Mouse (Mus musculus) mouse trophoblast stem cell (cell line): ENCODE data around the gene Gm6880.
"Not testable (repeated sequence)": the region's sequence is repeated elsewhere in the genome, so short reads cannot be mapped to it uniquely, and the experiment has no call there.

Experiments used
- in situ Hi-C, 2 experiments: fragments of 300-500 bp; cut with MseI, MboI; formaldehyde crosslinking; loops; 2 replicates in 1 of 2; 3 replicates in 1 of 2; pipeline ENCODE4 v1.15.1; 2025

The Gm6880 gene

DNA sequence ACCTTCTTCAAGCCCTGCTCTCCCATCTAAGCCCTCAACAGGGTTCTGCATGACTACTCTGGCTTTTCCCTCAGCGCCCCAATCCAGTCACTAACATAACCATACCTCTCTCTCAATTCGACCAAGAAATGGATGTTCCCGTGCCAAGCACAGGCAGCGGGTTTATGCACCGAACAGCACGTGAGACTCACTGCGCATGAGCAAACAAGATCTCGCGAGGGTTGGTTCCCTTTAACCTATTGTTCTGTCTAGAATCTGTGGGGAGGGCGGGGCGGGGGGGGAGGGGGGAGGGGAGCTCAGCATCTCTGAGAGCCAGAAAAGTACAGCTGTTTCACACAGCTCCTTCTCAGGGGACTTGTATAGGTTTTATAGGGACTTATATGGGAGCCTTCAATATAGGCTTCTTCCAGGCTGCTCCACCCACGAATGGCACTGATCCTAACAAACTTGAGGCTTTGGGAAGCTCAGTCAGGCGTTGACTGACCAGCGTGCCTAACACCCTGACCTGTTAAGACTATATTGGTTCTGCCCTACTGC, at the start of gene Gm6880:
Gene Gm6880, minus strand, starts transcription at position 51 of the 537 bp plus-strand sequence.
- in situ Hi-C loops, result not testable (repeated sequence)

- in situ Hi-C loops, result not testable (repeated sequence)
Measured at GRCm38 (mm10) chrX:74517461-74517860, 36.3 kb upstream of the Gm6880 start.

- in situ Hi-C loops, result no loop called here
Measured at GRCm38 (mm10) chrX:74497131-74497530, 15.9 kb upstream of the Gm6880 start.

DNA sequence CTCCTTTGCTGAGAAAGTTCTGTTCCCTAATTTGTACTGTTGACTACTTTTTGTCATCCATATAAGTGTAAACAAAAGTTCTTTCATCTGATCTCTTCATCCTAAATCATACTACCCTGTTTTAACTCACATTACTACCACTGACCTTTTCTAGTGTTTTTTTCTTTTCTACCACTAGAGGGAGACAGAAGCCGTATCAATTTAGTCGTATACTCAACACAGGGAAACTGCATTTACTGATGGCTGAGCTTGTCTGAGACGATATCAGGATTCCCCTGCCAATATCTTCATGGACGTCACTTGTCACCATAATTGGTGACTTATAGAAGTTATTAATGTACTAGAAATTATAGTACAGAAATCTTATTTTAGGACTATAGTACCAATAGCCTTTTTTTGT, 28.4 kb downstream of the Gm6880 start:
- in situ Hi-C loops, result loop anchor here in 1 of 2 experiments (25.0 kb wide), 1 partner anchor 310 kb away; no protein-coding TSS in a partner anchor

DNA sequence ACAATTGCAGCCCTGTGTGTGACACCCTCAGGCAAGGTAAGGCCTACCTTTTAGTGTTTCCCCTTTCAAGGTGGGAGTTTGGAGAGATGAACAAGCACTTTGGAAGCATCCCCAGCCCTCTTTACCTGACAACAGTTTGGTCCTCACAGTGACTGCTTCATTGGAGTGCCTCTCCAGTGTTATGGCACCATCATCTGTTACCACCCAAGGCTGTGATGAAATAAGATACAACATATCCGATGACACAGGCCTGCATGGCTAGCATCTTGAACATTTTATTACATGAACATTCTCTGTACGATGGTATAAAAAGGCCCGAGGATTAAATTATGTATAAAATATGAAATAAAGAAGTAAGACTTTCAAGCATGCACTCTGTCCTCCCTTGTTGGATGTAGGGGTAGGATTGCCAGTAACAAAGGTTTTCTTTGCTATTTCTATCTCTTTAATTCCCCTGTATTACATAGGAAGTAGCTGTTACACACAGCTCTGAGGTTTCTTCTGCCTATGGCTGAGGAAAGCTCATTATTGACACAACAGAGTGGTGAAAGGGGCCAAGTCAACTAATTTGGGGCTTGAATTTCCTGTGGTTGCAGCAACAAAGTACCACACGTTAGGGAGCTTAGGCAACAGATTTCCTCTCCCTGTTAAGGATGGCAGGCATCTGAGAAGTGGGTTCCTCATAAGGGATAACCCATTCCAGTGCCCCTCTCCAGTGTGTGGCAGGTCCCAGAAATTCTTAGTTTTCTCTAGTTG, 29.9 kb downstream of the Gm6880 start:
- in situ Hi-C loops, result loop anchor here in 1 of 2 experiments (25.0 kb wide), 1 partner anchor 311 kb away; no protein-coding TSS in a partner anchor
